Mouse (Mus musculus) gastrocnemius, adult 18-20 months (tissue): ENCODE data around the gene Gjc1. TPM values are rescaled to one million over a fixed set of nuclear protein-coding genes. Genes with fewer than 3 reads are reported as not detected.

Source experiments
- DNase-seq: peaks from one replicate; pipeline ENCODE4 v3.0.0; 2021; ENCODE audit warnings: low spot score
- total RNA-seq, 2 experiments: library from RNA; stranded (reverse); gene quantifications; 2 replicates each; pipeline ENCODE4 v1.2.3; 2021

Gene Gjc1
- total RNA-seq, 2 experiments from 2014 or later, result 3.7 to 4.6 TPM

GRCm38 (mm10) chr11:102772771-102773700 lies 46.5 kb downstream of the Gjc1 start:
- DNase-seq, result no peak

GRCm38 (mm10) chr11:102771916-102772714 lies 47.4 kb downstream of the Gjc1 start:
- no peak for DNase-seq

GRCm38 (mm10) chr11:102770662-102771435 lies 48.7 kb downstream of the Gjc1 start:
- DNase-seq, result no peak

GRCm38 (mm10) chr11:102769993-102770661 lies 49.4 kb downstream of the Gjc1 start:
- no peak for DNase-seq

GRCm38 (mm10) chr11:102769141-102769540 lies 50.4 kb downstream of the Gjc1 start:
- no peak for DNase-seq

GRCm38 (mm10) chr11:102767055-102767670 lies 52.3 kb downstream of the Gjc1 start:
- DNase-seq, result no peak

- DNase-seq, result no peak
Observed at GRCm38 (mm10) chr11:102765416-102765815, 54.1 kb downstream of the Gjc1 start.

GRCm38 (mm10) chr11:102763009-102763767 lies 56.3 kb downstream of the Gjc1 start:
- DNase-seq, result no peak

GRCm38 (mm10) chr11:102762248-102762647 lies 57.3 kb downstream of the Gjc1 start:
- DNase-seq, result no peak

- DNase-seq, result no peak
Observed at GRCm38 (mm10) chr11:102761309-102762210, 57.9 kb downstream of the Gjc1 start, which contains the start of gene Adam11. Adam11 (plus strand) TSS chr11:102761439.

- no peak for DNase-seq
Observed at GRCm38 (mm10) chr11:102760805-102761308, 58.6 kb downstream of the Gjc1 start.

- DNase-seq, result no peak
Observed at GRCm38 (mm10) chr11:102758977-102759376, 60.5 kb downstream of the Gjc1 start.

GRCm38 (mm10) chr11:102755391-102755790 lies 64.1 kb downstream of the Gjc1 start:
- no peak for DNase-seq

GRCm38 (mm10) chr11:102754416-102754815 lies 65.1 kb downstream of the Gjc1 start:
- DNase-seq, result no peak

GRCm38 (mm10) chr11:102753591-102754324 lies 65.7 kb downstream of the Gjc1 start:
- DNase-seq, result no peak

GRCm38 (mm10) chr11:102752896-102753590 lies 66.5 kb downstream of the Gjc1 start:
- no peak for DNase-seq

GRCm38 (mm10) chr11:102749712-102750111 lies 69.8 kb downstream of the Gjc1 start:
- DNase-seq, result no peak
